Mouse (Mus musculus): Measurements from ENCODE around the gene Mpp6.

GRCm38 (mm10) chr6:50215986-50216385, 105.9 kb downstream of the Mpp6 start:
- TF ChIP-seq CTCF (IDR thresholded peaks at IDR 0.05; ENCODE audit: insufficient read depth, low read depth, low read length) = no peak
- TF ChIP-seq POLR2A (IDR thresholded peaks at IDR 0.05; ENCODE audit: insufficient read depth, low read depth, low read length) = no peak
